Mouse (Mus musculus): ENCODE data around the gene Adgrb3. TPM values are rescaled to one million over a fixed set of nuclear protein-coding genes. Genes with fewer than 3 reads are reported as not detected.

The Adgrb3 gene
- 0.44 and 0.56 TPM in 2 replicates for polyA plus RNA-seq (2015; fragmentation: Nextera tagmentation; extraction: Ambion mirVana)

GRCm38 (mm10) chr1:25828971-25829920, at the start of gene Adgrb3:
Adgrb3 (minus strand) TSS chr1:25829707.

